Mouse (Mus musculus) embryonic facial prominence, embryonic 12.5 days (tissue): Measurements from ENCODE around the gene Sfxn3. TPM values are rescaled to one million over a fixed set of nuclear protein-coding genes. Genes with fewer than 3 reads are reported as not detected.

Experiments used
- ATAC-seq: fragments of 200-750 bp; cut with Nextera tagmentation; 2 replicates; pipeline ENCODE4 v1.8.0; 2017; ENCODE audit not compliant: insufficient number of reproducible peaks, insufficient read depth, low FRiP score, low TSS enrichment
- H3K27ac ChIP-seq: fragments of 300-500 bp; sonication (generic); 2 replicates; pipeline ENCODE4 v1.5.1; 2016; ENCODE audit warnings: mild to moderate bottlenecking
- H3K27me3 ChIP-seq: fragments of 300-500 bp; sonication (generic); 2 replicates; pipeline ENCODE4 v1.6.1; 2016; ENCODE audit warnings: mild to moderate bottlenecking, moderate library complexity
- H3K36me3 ChIP-seq: fragments of 300-500 bp; sonication (generic); 2 replicates; pipeline ENCODE4 v1.6.1; 2016; ENCODE audit warnings: mild to moderate bottlenecking
- H3K4me1 ChIP-seq: fragments of 300-500 bp; sonication (generic); 2 replicates; pipeline ENCODE4 v1.6.1; 2016
- H3K4me2 ChIP-seq: fragments of 300-500 bp; sonication (generic); replicated peaks from 2 replicates; pipeline ENCODE4 v1.6.1; 2016; ENCODE audit warnings: mild to moderate bottlenecking, moderate library complexity
- H3K4me3 ChIP-seq: fragments of 300-500 bp; sonication (generic); 2 replicates; pipeline ENCODE4 v1.5.1; 2016; ENCODE audit warnings: mild to moderate bottlenecking
- H3K9ac ChIP-seq: fragments of 300-500 bp; sonication (generic); 2 replicates; pipeline ENCODE4 v1.6.1; 2016; ENCODE audit warnings: mild to moderate bottlenecking, moderate library complexity
- H3K9me3 ChIP-seq: fragments of 300-500 bp; sonication (generic); 2 replicates; pipeline ENCODE4 v1.6.1; 2016; ENCODE audit warnings: mild to moderate bottlenecking, moderate library complexity
- WGBS: fragments of 180-500 bp; shearing (Covaris S2); methylation state at CpG from one replicate; pipeline ENCODE4 v1.1.7; 2016; 5-methylcytosine and 5-hydroxymethylcytosine counted together
- polyA plus RNA-seq: library from polyadenylated mRNA; unstranded; fragments of >200 nt; fragmentation: Nextera tagmentation; extraction: Ambion mirVana; gene quantifications from 2 replicates; pipeline ENCODE4 v1.2.1, GENCODE M21; 2016

The Sfxn3 gene
- polyA plus RNA-seq, 1 experiment from 2014 or later: 24.3 TPM

- 67% methylated on average over 9 of the region's 9 CpGs for WGBS
- H3K9me3 ChIP-seq: no peaks in the 10 kb centered on the region
- H3K4me1 ChIP-seq: peaks cover 24% of the 10 kb centered on the region
- H3K4me2 ChIP-seq: no peak overlapping the region
- H3K27ac ChIP-seq: no peak overlapping the region
- no peak overlapping the region for H3K9ac ChIP-seq
- peaks cover 22% of the 10 kb centered on the region for H3K27me3 ChIP-seq
- no peak for ATAC-seq
- H3K4me3 ChIP-seq: no peak overlapping the region
- H3K36me3 ChIP-seq: peaks cover 10% of the 10 kb centered on the region
Measured at GRCm38 (mm10) chr19:45049523-45049922, 2.2 kb downstream of the Sfxn3 start.

DNA sequence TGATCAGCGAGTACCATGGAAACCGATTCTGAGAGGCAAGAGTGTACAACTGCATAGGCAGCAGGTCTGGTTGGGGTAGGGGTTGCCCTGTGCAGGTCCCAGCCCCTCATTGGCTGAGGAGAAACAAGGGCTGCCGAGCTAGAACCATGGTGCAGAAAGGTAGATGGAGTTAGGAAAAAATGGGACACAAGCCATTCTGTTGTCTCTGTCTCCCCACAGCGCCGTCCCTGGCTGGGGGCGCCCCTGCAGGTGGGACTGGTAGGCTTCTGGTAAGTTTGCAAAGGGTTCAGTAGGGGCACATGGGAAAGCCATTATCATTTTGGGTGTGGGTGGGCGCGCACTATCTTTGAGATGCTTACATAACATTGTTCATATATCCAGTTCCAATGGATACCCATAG, 6.1 kb downstream of the Sfxn3 start:
- Histone ChIP-seq H3K4me1 (peaks cover 22% of the 10 kb centered on the region), H3K4me3 (no peak overlapping the region), H3K9ac (no peak overlapping the region), H3K27me3 (no peaks in the 10 kb centered on the region), H3K36me3 (peaks cover 10% of the 10 kb centered on the region), H3K4me2 (no peak overlapping the region), H3K27ac (no peak overlapping the region), H3K9me3 (no peaks in the 10 kb centered on the region)
- no peak for ATAC-seq
- WGBS: 88% methylated on average over 8 of the region's 8 CpGs

GRCm38 (mm10) chr19:45054892-45055690, 7.8 kb downstream of the Sfxn3 start:
- Histone ChIP-seq H3K4me2 (no peak overlapping the region), H3K36me3 (peaks cover 10% of the 10 kb centered on the region), H3K9me3 (no peaks in the 10 kb centered on the region), H3K27me3 (no peaks in the 10 kb centered on the region), H3K4me3 (no peak overlapping the region), H3K4me1 (peaks cover 23% of the 10 kb centered on the region), H3K27ac (0 out of 2 replicates have a peak overlapping the region, but pooled peaks have one; percentile 25), H3K9ac (no peak overlapping the region)
- WGBS: 80% methylated on average over 6 of the region's 6 CpGs
- no peak for ATAC-seq

GRCm38 (mm10) chr19:45056364-45056763, 9.1 kb downstream of the Sfxn3 start:
- no peak overlapping the region; the same call in 1 of the 2 replicates for H3K4me2 ChIP-seq
- H3K36me3 ChIP-seq: peaks cover 10% of the 10 kb centered on the region
- peak overlapping the region; percentile 96; the same call in 1 of the 2 replicates for H3K27ac ChIP-seq
- H3K4me3 ChIP-seq: no peak overlapping the region
- no peak overlapping the region for H3K9ac ChIP-seq
- no peak for ATAC-seq
- peaks cover 23% of the 10 kb centered on the region for H3K4me1 ChIP-seq
- H3K9me3 ChIP-seq: no peaks in the 10 kb centered on the region
- no peaks in the 10 kb centered on the region for H3K27me3 ChIP-seq
- WGBS: 41% methylated on average over 4 of the region's 4 CpGs

GRCm38 (mm10) chr19:45056908-45057698, 9.8 kb downstream of the Sfxn3 start:
- no peaks in the 10 kb centered on the region for H3K9me3 ChIP-seq
- peaks cover 23% of the 10 kb centered on the region for H3K4me1 ChIP-seq
- ATAC-seq: no peak
- peaks cover 10% of the 10 kb centered on the region for H3K36me3 ChIP-seq
- no peaks in the 10 kb centered on the region for H3K27me3 ChIP-seq
- H3K4me2 ChIP-seq: peak overlapping the region; percentile 73
- H3K4me3 ChIP-seq: peak overlapping the region; percentile 52
- peak overlapping the region; percentile 96 for H3K27ac ChIP-seq
- 80% methylated on average over 7 of the region's 7 CpGs for WGBS
- H3K9ac ChIP-seq: peak overlapping the region; percentile 39

DNA sequence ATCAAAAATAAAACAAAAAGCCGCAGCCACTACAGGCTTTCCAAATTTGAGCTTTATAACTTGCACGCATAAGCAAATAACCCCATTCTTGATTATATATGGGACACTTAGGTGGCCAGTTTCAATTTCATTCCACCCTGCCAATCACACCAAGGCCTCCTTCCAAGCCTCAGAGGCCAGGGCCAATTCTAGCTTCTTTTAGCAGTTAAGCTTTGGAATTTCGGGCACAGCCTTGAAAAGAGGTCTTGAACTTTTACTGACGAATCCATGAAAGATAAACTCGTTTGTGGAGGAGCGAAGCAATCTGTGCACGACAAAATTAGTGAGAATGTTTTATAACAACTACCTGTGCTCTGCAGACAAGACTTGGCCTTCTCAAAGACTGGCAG, 10.4 kb downstream of the Sfxn3 start:
- 40% methylated on average over 7 of the region's 7 CpGs for WGBS
- Histone ChIP-seq H3K27ac (peak overlapping the region; percentile 96), H3K4me2 (peak overlapping the region; percentile 73), H3K36me3 (peaks cover 6% of the 10 kb centered on the region; the same call in 1 of the 2 replicates), H3K9me3 (no peaks in the 10 kb centered on the region), H3K27me3 (no peaks in the 10 kb centered on the region), H3K4me3 (peak overlapping the region; percentile 52), H3K4me1 (peaks cover 23% of the 10 kb centered on the region), H3K9ac (peak overlapping the region; percentile 47; the same call in 1 of the 2 replicates)
- ATAC-seq: no peak

DNA sequence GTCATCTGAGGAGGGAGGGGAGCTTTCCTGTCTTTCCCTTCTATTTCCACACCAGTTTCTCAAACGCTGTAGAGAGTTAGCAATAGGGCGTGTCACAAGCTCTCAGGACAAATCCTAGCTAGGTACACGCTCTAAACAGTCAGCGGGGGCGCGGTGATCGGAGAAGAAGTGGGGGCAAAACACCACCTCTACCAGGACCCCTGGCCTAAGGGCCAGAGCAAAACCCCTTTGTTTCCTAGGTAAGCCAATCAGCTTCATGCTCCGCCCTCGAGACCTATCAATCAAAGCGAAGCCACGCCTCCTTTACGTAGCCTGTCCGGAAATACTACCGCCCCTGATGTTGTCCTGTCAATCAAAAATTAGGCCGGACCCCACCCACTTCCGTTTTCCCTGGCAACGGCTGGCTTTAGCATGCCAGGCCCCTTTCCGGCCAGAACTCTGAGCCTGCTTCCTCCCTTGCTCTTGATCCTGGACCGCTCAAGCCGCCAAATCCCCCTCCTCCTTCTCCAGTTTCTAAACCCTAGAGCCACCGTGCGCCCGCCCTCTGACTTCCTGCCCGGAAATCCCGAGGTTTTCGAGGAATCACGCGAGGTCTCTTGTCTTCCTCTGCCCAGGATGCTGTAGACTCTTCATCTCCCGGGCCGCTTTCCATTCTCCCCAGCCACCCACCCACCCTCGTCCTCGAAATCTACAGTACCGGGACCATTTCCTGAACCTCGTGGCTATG, 11.0 kb downstream of the Sfxn3 start:
- Histone ChIP-seq H3K4me3 (peak overlapping the region; percentile 52), H3K9me3 (no peaks in the 10 kb centered on the region), H3K36me3 (peaks cover 6% of the 10 kb centered on the region; the same call in 1 of the 2 replicates), H3K27me3 (no peaks in the 10 kb centered on the region), H3K4me1 (peaks cover 23% of the 10 kb centered on the region), H3K27ac (peak overlapping the region; percentile 96), H3K4me2 (peak overlapping the region; percentile 73), H3K9ac (peak overlapping the region; percentile 72)
- WGBS: under 1% methylated on average over 34 of the region's 34 CpGs
- ATAC-seq: peak; percentile 94

- peaks cover 23% of the 10 kb centered on the region for H3K4me1 ChIP-seq
- WGBS: under 1% methylated on average over 14 of the region's 14 CpGs
Measured at GRCm38 (mm10) chr19:45058841-45059240, 11.5 kb downstream of the Sfxn3 start.

GRCm38 (mm10) chr19:45063565-45064292, 16.4 kb downstream of the Sfxn3 start:
- peak overlapping the region; percentile 17; the same call in 1 of the 2 replicates for H3K4me2 ChIP-seq
- no peak overlapping the region for H3K27ac ChIP-seq
- WGBS: 45% methylated on average over 20 of the region's 20 CpGs

More at GRCm38 (mm10) chr19:45058841-45059240, 11.5 kb downstream of the Sfxn3 start:
- no peak for ATAC-seq
- Histone ChIP-seq H3K4me2 (peak overlapping the region; percentile 73), H3K27me3 (peaks cover under 1% of the 10 kb centered on the region), H3K9me3 (no peaks in the 10 kb centered on the region), H3K4me3 (peak overlapping the region; percentile 52), H3K27ac (peak overlapping the region; percentile 96), H3K36me3 (0 out of 2 replicates have a peak, but pooled peaks cover under 1% of the 10 kb centered on the region), H3K9ac (peak overlapping the region; percentile 72)

DNA sequence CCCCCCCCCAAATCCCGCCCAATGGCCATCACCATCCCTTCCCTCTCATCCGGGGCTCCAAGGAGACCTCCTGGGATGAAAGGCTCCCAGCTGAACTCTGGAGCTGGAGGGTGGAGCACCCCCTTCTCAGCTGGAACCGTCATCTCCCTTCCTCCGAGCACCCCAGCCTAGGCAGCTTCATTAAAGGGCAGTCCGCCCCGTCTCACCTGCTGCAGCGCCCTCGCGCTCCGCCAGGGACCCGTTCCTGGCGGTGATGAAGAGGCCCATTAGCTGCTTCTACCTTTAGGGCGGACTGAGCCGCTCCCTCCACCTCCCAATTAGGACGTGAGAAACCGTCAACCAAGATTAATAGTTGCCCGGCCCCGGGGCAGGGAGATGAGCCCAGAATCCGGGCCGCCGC, 17.9 kb downstream of the Sfxn3 start:
- Histone ChIP-seq H3K9ac (no peak overlapping the region), H3K4me1 (0 out of 2 replicates have a peak, but pooled peaks cover 4% of the 10 kb centered on the region), H3K4me2 (no peak overlapping the region), H3K36me3 (no peaks in the 10 kb centered on the region), H3K9me3 (no peaks in the 10 kb centered on the region), H3K4me3 (no peak overlapping the region), H3K27me3 (peaks cover 56% of the 10 kb centered on the region), H3K27ac (no peak overlapping the region)
- ATAC-seq: no peak
- WGBS: 6% methylated on average over 21 of the region's 21 CpGs

More at GRCm38 (mm10) chr19:45063565-45064292, 16.4 kb downstream of the Sfxn3 start:
- no peak overlapping the region for H3K9ac ChIP-seq
- H3K4me3 ChIP-seq: no peak overlapping the region
- 0 out of 2 replicates have a peak, but pooled peaks cover 10% of the 10 kb centered on the region for H3K4me1 ChIP-seq
- no peaks in the 10 kb centered on the region for H3K9me3 ChIP-seq
- ATAC-seq: no peak
- peaks cover 50% of the 10 kb centered on the region for H3K27me3 ChIP-seq
- no peaks in the 10 kb centered on the region for H3K36me3 ChIP-seq
